In genomic region chr5:5180311-5180710, GRCm38 (mm10) we compare ENCODE assay signal across 13 mouse cellular contexts.
DNase-seq lines count a peak whose midpoint lies in the region; ATAC-seq and TF ChIP-seq lines count a peak whose summit lies in the region.
"Had no signal": no experiment of that assay in that cellular context is flagged by ENCODE, and none has a peak within 500 bp of the region (broad histone marks: within the 10 kb centered on the region; RNA-seq: fewer than 3 reads in every experiment).

No protein-coding gene starts in this region.

- no peaks in the 10 kb centered on the region for H3K79me2 ChIP-seq in heart, adult 2 months (replicated peaks; ENCODE audit: control insufficient read depth, insufficient read depth, low read length)

- CTCF ChIA-PET in Patski (lab: Charles Lee) = interaction anchor here (1.0 to 1.4 kb wide), 2 partner anchors 10 to 136 kb away, joined by 3 to 6 read pairs; no protein-coding TSS in a partner anchor

- peak in 1 of 2 experiments; percentile 11 for DNase-seq in heart, adult 2 months
- no peak for DNase-seq in heart, embryonic 10.5 days (ENCODE audit: low spot score)
- no peak for DNase-seq in Patski (ENCODE audit: low read depth, low spot score)
- peak; percentile 52 to 55 for DNase-seq in kidney, postnatal 4 days
- no peak for DNase-seq in layer of hippocampus, adult 9-11 months
- DNase-seq in midbrain, postnatal 0 days (ENCODE audit: low spot score) = no peak
- no peak for DNase-seq in embryo, embryonic 11 days
- DNase-seq: cerebellum, adult 8-10 months; left cerebral cortex, postnatal 4 days; right cerebral cortex, postnatal 4 days; thymus, adult 18-20 months had no signal

- in situ Hi-C loops in Patski (cut with MboI; ENCODE audit: low pct_unique_long_range_greater_than_20kb) = loop anchor here (5.0 kb wide), 1 partner anchor 82 kb away; no protein-coding TSS in a partner anchor

- POLR2A ChIA-PET in Patski (lab: Charles Lee) = interaction anchor here (0.6 kb wide), 2 partner anchors 22 to 224 kb away, joined by 3 to 6 read pairs; no protein-coding TSS in a partner anchor

- H3K9ac ChIP-seq in heart, adult 2 months (ENCODE audit: low read depth, low read length) = no peak overlapping the region
- H3K9ac ChIP-seq in heart, embryonic 14.5 days (ENCODE audit: low read length) = no peak overlapping the region
- no peak overlapping the region for H3K9ac ChIP-seq in midbrain, postnatal 0 days (replicated peaks; ENCODE audit: low read length, poor library complexity, severe bottlenecking)
- H3K9ac ChIP-seq: forebrain, embryonic 12.5 days had no signal

- no peaks in the 10 kb centered on the region for H3K27me3 ChIP-seq in heart, adult 2 months (ENCODE audit: control insufficient read depth, insufficient read depth, low read length)
- H3K27me3 ChIP-seq in heart, embryonic 10.5 days (ENCODE audit: insufficient read depth, poor library complexity, severe bottlenecking) = no peaks in the 10 kb centered on the region
- no peaks in the 10 kb centered on the region for H3K27me3 ChIP-seq in Patski
- no peaks in the 10 kb centered on the region for H3K27me3 ChIP-seq in heart, embryonic 14.5 days (ENCODE audit: control insufficient read depth, insufficient read depth, low read length)
- H3K27me3 ChIP-seq in midbrain, postnatal 0 days (ENCODE audit: insufficient read depth, low read length) = no peaks in the 10 kb centered on the region
- H3K27me3 ChIP-seq: forebrain, embryonic 12.5 days had no signal

- H3K4me1 ChIP-seq in heart, adult 2 months (ENCODE audit: control insufficient read depth, insufficient read depth, low read length) = peaks cover 4% of the 10 kb centered on the region
- no peaks in the 10 kb centered on the region for H3K4me1 ChIP-seq in heart, embryonic 10.5 days
- H3K4me1 ChIP-seq in heart, embryonic 14.5 days (ENCODE audit: control insufficient read depth in 2 of 2, insufficient read depth in 2 of 2, low read length in 2 of 2) = peaks cover 2 to 9% of the 10 kb centered on the region in 2 experiments; a peak in 2 of 4 replicates
- H3K4me1 ChIP-seq in midbrain, postnatal 0 days (ENCODE audit: insufficient read depth, low read length) = no peaks in the 10 kb centered on the region

- H3K4me3 ChIP-seq in heart, adult 2 months = no peak overlapping the region
- H3K4me3 ChIP-seq in heart, embryonic 10.5 days = no peak overlapping the region
- no peak overlapping the region for H3K4me3 ChIP-seq in heart, embryonic 14.5 days (ENCODE audit: control insufficient read depth in 1 of 2, insufficient read depth in 1 of 2, low read depth in 1 of 2, low read length in 2 of 2)
- H3K4me3 ChIP-seq in midbrain, postnatal 0 days (ENCODE audit: low read depth, low read length) = no peak overlapping the region
- H3K4me3 ChIP-seq: forebrain, embryonic 12.5 days had no signal

- TF ChIP-seq POLR2A in heart, adult 2 months (IDR thresholded peaks at IDR 0.05; ENCODE audit: insufficient read depth, low read depth, low read length) = no peak

- intact Hi-C loops in heart, adult 2 months (cut with DNase I) = loop anchor here (5.0 to 10.0 kb wide), 2 partner anchors 82 to 204 kb away; no protein-coding TSS in a partner anchor

- H3K9me3 ChIP-seq in heart, embryonic 10.5 days = no peaks in the 10 kb centered on the region
- H3K9me3 ChIP-seq in heart, embryonic 14.5 days (ENCODE audit: control insufficient read depth, low read length) = no peaks in the 10 kb centered on the region
- H3K9me3 ChIP-seq in midbrain, postnatal 0 days (ENCODE audit: low read length) = no peaks in the 10 kb centered on the region
- H3K9me3 ChIP-seq: forebrain, embryonic 12.5 days had no signal

- TF ChIP-seq CTCF in heart, adult 2 months (IDR thresholded peaks at IDR 0.05) = no peak
- TF ChIP-seq CTCF in Patski (IDR thresholded peaks at IDR 0.05) = no peak
- no peak for TF ChIP-seq CTCF in midbrain, postnatal 0 days (IDR thresholded peaks at IDR 0.05)

- H3K27ac ChIP-seq in heart, adult 2 months = no peak overlapping the region; the same call in 1 of the 2 replicates
- H3K27ac ChIP-seq in heart, embryonic 10.5 days = no peak overlapping the region
- H3K27ac ChIP-seq in heart, embryonic 14.5 days (replicated peaks in 1 of 2; ENCODE audit: control insufficient read depth in 1 of 2, insufficient read depth in 1 of 2, low read depth in 2 of 2, low read length in 2 of 2) = no peak overlapping the region
- no peak overlapping the region for H3K27ac ChIP-seq in midbrain, postnatal 0 days (ENCODE audit: low read depth, low read length)
- H3K27ac ChIP-seq: forebrain, embryonic 12.5 days had no signal

- TF ChIP-seq EP300 in heart, adult 2 months (IDR thresholded peaks at IDR 0.05; ENCODE audit: insufficient read depth, low read depth, low read length) = 0 out of 2 replicates have a peak, but pooled peaks have one; percentile 22

- peaks cover 4% of the 10 kb centered on the region; the same call in 1 of the 2 replicates for H3K36me3 ChIP-seq in heart, adult 2 months (ENCODE audit: control insufficient read depth, insufficient read depth, low read length)
- no peaks in the 10 kb centered on the region for H3K36me3 ChIP-seq in heart, embryonic 10.5 days
- no peaks in the 10 kb centered on the region for H3K36me3 ChIP-seq in heart, embryonic 14.5 days (ENCODE audit: control insufficient read depth, insufficient read depth, low read length)
- no peaks in the 10 kb centered on the region for H3K36me3 ChIP-seq in midbrain, postnatal 0 days (ENCODE audit: insufficient read depth, low read length)
- H3K36me3 ChIP-seq: forebrain, embryonic 12.5 days had no signal

- ATAC-seq in Patski = peak; percentile 40
- ATAC-seq in heart, embryonic 14.5 days (ENCODE audit: insufficient number of reproducible peaks, insufficient read depth, low FRiP score, low read depth) = 0 out of 2 replicates have a peak, but pooled peaks have one; percentile 35
- ATAC-seq in midbrain, postnatal 0 days (ENCODE audit: low FRiP score) = no peak

- H3K4me2 ChIP-seq in heart, embryonic 14.5 days (ENCODE audit: low read length) = no peak overlapping the region
- no peak overlapping the region for H3K4me2 ChIP-seq in midbrain, postnatal 0 days (ENCODE audit: low read depth, low read length, poor library complexity, severe bottlenecking)
- H3K4me2 ChIP-seq: forebrain, embryonic 12.5 days had no signal

Comparison
In these comparisons a context has a peak if more than half of its experiments do, and no peak if none do; other contexts are left out.
1. DNase-seq: peak in kidney, postnatal 4 days (2 of 2); none in heart, embryonic 10.5 days (single experiment), Patski (single experiment), layer of hippocampus, adult 9-11 months (single experiment), midbrain, postnatal 0 days (single experiment) and embryo, embryonic 11 days (single experiment).